Comparison of ENCODE assay signal across 28 mouse cellular contexts in genomic region chr19:24640982-24641381, GRCm38 (mm10). TPM values are rescaled to one million over a fixed set of nuclear protein-coding genes. Genes with fewer than 3 reads are reported as not detected.
DNase-seq lines count a peak whose midpoint lies in the region; ATAC-seq and TF ChIP-seq lines count a peak whose summit lies in the region.
"Had no signal": no experiment of that assay in that cellular context is flagged by ENCODE, and none has a peak within 500 bp of the region (broad histone marks: within the 10 kb centered on the region; RNA-seq: fewer than 3 reads in every experiment).

No protein-coding gene starts in this region.

- H3K4me2 ChIP-seq in intestine, embryonic 15.5 days (replicated peaks): no peak overlapping the region
- H3K4me2 ChIP-seq: embryonic facial prominence, embryonic 13.5 days; embryonic facial prominence, embryonic 15.5 days; forebrain, embryonic 12.5 days had no signal

- no peak for TF ChIP-seq EP300 in heart, adult 2 months (IDR thresholded peaks at IDR 0.05; ENCODE audit: insufficient read depth, low read depth, low read length)

- intact Hi-C loops in heart, adult 2 months (cut with DNase I): no loop called here
- intact Hi-C loops in left cerebral cortex, postnatal 10 days (cut with DNase I): no loop called here

- in situ Hi-C loops in Patski (cut with MboI; ENCODE audit: low pct_unique_long_range_greater_than_20kb): no loop called here

- no peak for TF ChIP-seq CTCF in heart, adult 2 months (IDR thresholded peaks at IDR 0.05)
- no peak for TF ChIP-seq CTCF in Patski (IDR thresholded peaks at IDR 0.05)

- peak; percentile 68 for ATAC-seq in Patski
- no peak for ATAC-seq in activated CD4-positive, CD25-positive, alpha-beta regulatory T cell, adult 4 months
- ATAC-seq in intestine, embryonic 15.5 days: no peak
- ATAC-seq: CD4-positive, CD25-positive, alpha-beta regulatory T cell, adult 4 months; forebrain, embryonic 14.5 days; forebrain, embryonic 16.5 days had no signal

- no peak overlapping the region for H3K9ac ChIP-seq in heart, adult 2 months (ENCODE audit: low read depth, low read length)
- H3K9ac ChIP-seq in intestine, embryonic 15.5 days: no peak overlapping the region
- H3K9ac ChIP-seq: embryonic facial prominence, embryonic 13.5 days; embryonic facial prominence, embryonic 15.5 days; forebrain, embryonic 12.5 days had no signal

- no peaks in the 10 kb centered on the region for H3K9me3 ChIP-seq in intestine, embryonic 15.5 days
- H3K9me3 ChIP-seq: embryonic facial prominence, embryonic 13.5 days; embryonic facial prominence, embryonic 15.5 days; forebrain, embryonic 10.5 days; forebrain, embryonic 12.5 days; G1E had no signal

- WGBS in heart, adult 2 months: 87% methylated on average over 6 of the region's 6 CpGs
- 88% methylated on average over 6 of the region's 6 CpGs for WGBS in intestine, embryonic 15.5 days

- peak; percentile 22 for DNase-seq in heart, adult 11 months
- DNase-seq in heart, adult 2 months: no peak
- DNase-seq in 3T3-L1 (ENCODE audit: low read depth, low spot score): peak; percentile 20
- DNase-seq in Muller cell, postnatal 12 days (ENCODE audit: inconsistent ontology term): peak; percentile 29
- DNase-seq in Patski (ENCODE audit: low read depth, low spot score): no peak
- no peak for DNase-seq in left cerebral cortex, postnatal 10 days (ENCODE audit: extremely low spot score in 1 of 2, low spot score in 2 of 2)
- DNase-seq: adrenal gland, adult 8-10 months; adrenal gland, postnatal 25 days; cerebellum, adult 11 months; cerebellum, adult 18-20 months; cerebellum, adult 8-10 months; cerebellum, adult 9-11 months; cerebellum, postnatal 14 days; cerebellum, postnatal 36 days; embryo, embryonic 11 days had no signal

- no peak overlapping the region for H3K27ac ChIP-seq in heart, adult 2 months
- no peak overlapping the region for H3K27ac ChIP-seq in intestine, embryonic 15.5 days
- H3K27ac ChIP-seq: embryonic facial prominence, embryonic 13.5 days; embryonic facial prominence, embryonic 15.5 days; forebrain, embryonic 10.5 days; forebrain, embryonic 12.5 days had no signal

- no peak overlapping the region for H3K4me3 ChIP-seq in heart, adult 2 months
- no peak overlapping the region for H3K4me3 ChIP-seq in intestine, embryonic 15.5 days (replicated peaks)
- H3K4me3 ChIP-seq: embryonic facial prominence, embryonic 13.5 days; embryonic facial prominence, embryonic 15.5 days; erythroblast, embryonic 14.5 days; forebrain, embryonic 10.5 days; forebrain, embryonic 12.5 days had no signal

- TF ChIP-seq POLR2A in heart, adult 2 months (IDR thresholded peaks at IDR 0.05; ENCODE audit: insufficient read depth, low read depth, low read length): no peak

- POLR2A ChIA-PET in Patski (lab: Charles Lee): no interaction called here

- H3K36me3 ChIP-seq in heart, adult 2 months (ENCODE audit: control insufficient read depth, insufficient read depth, low read length): no peaks in the 10 kb centered on the region
- H3K36me3 ChIP-seq in intestine, embryonic 15.5 days: no peaks in the 10 kb centered on the region
- H3K36me3 ChIP-seq: embryonic facial prominence, embryonic 13.5 days; embryonic facial prominence, embryonic 15.5 days; forebrain, embryonic 10.5 days; forebrain, embryonic 12.5 days; G1E had no signal

- CTCF ChIA-PET in Patski (lab: Charles Lee): no interaction called here

- H3K79me2 ChIP-seq in heart, adult 2 months (replicated peaks; ENCODE audit: control insufficient read depth, insufficient read depth, low read length): no peaks in the 10 kb centered on the region

- H3K4me1 ChIP-seq in heart, adult 2 months (ENCODE audit: control insufficient read depth, insufficient read depth, low read length): no peaks in the 10 kb centered on the region
- 0 out of 2 replicates have a peak, but pooled peaks cover 3% of the 10 kb centered on the region for H3K4me1 ChIP-seq in intestine, embryonic 15.5 days (replicated peaks)
- H3K4me1 ChIP-seq: forebrain, embryonic 12.5 days had no signal

- no peaks in the 10 kb centered on the region for H3K27me3 ChIP-seq in heart, adult 2 months (ENCODE audit: control insufficient read depth, insufficient read depth, low read length)
- H3K27me3 ChIP-seq in Patski: no peaks in the 10 kb centered on the region
- H3K27me3 ChIP-seq in intestine, embryonic 15.5 days (replicated peaks): no peaks in the 10 kb centered on the region
- H3K27me3 ChIP-seq: CH12.LX; embryonic facial prominence, embryonic 13.5 days; embryonic facial prominence, embryonic 15.5 days; forebrain, embryonic 12.5 days had no signal

RNA-seq across cellular contexts. Expression of gene Tmem252, which starts 32.8 kb away (rescaled TPM):
- under 1 TPM; 0.08 to 0.11 TPM for total RNA-seq in heart, adult 2 months (2021)
- 0.10 and 0.15 TPM in 2 replicates for polyA plus RNA-seq in heart, adult 2 months (2012; rRNA removed)
- 7.2 TPM for polyA plus RNA-seq in Patski (2021)
- polyA plus RNA-seq in activated CD4-positive, CD25-positive, alpha-beta regulatory T cell, adult 4 months (2017; shearing (Covaris generic)): not detected
- total RNA-seq in left cerebral cortex, postnatal 10 days (2021): under 1 TPM; 0.61 to 0.84 TPM
- polyA plus RNA-seq in intestine, embryonic 15.5 days (2015; fragmentation: Nextera tagmentation; extraction: Ambion mirVana): 4.8 and 5.4 TPM in 2 replicates
- total RNA-seq: CH12.LX; common myeloid progenitor, adult 5-6 weeks had no signal
- polyA plus RNA-seq: CD4-positive, CD25-positive, alpha-beta regulatory T cell, adult 4 months; erythroblast, embryonic 14.5 days; G1E had no signal

Comparison
In these comparisons a context has a peak if more than half of its experiments do, and no peak if none do; other contexts are left out.
1. DNase-seq: peak in heart, adult 11 months (single experiment), 3T3-L1 (single experiment) and Muller cell, postnatal 12 days (single experiment); none in heart, adult 2 months (0 of 2), Patski (single experiment) and left cerebral cortex, postnatal 10 days (0 of 2).